Mouse (Mus musculus) ES-Bruce4 (cell line): Measurements from ENCODE around the gene Gtf2e1.

ENCODE experiments used
- CTCF ChIP-seq: IDR thresholded peaks from one replicate; pipeline ENCODE4 v1.8.1; 2011; ENCODE audit warnings: low read depth, low read length
- EP300 ChIP-seq: IDR thresholded peaks from 2 replicates; pipeline ENCODE4 v1.6.1; 2011; ENCODE audit warnings: low read depth, low read length; ENCODE audit not compliant: insufficient read depth
- POLR2A ChIP-seq: IDR thresholded peaks from one replicate; pipeline ENCODE4 v1.8.1; 2011; ENCODE audit warnings: low read length; ENCODE audit not compliant: insufficient read depth

DNA sequence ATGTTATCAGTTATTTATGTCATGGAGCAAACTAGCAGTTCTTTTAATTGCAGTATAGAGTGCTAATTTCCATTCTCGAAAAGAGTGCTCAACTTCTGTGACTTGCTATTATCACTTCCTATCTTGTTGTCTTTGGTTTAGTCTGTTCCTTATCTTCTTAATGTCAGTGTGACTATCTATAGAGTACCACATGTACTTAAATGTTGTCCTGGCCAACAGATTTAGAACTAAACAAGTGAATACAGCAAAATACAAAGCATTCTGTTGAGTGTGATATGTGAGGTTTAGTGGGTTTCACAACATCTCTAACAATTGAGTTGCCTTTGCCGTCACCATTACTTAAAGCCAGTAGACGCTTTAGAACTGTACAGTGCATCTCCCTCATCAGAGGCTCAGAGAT lies 13.2 kb upstream of the Gtf2e1 start:
- TF ChIP-seq POLR2A (no peak), CTCF (no peak), EP300 (no peak)
